Mouse (Mus musculus) frontal cortex, adult (tissue): ENCODE results near the gene Asb4.

Source experiments
- ATAC-seq: cut with Nextera tagmentation; 2 replicates; pipeline ENCODE4 v1.9.2; 2017; ENCODE audit warnings: mild to moderate bottlenecking, moderate library complexity, mixed read lengths; ENCODE audit not compliant: low TSS enrichment

Gene Asb4

DNA sequence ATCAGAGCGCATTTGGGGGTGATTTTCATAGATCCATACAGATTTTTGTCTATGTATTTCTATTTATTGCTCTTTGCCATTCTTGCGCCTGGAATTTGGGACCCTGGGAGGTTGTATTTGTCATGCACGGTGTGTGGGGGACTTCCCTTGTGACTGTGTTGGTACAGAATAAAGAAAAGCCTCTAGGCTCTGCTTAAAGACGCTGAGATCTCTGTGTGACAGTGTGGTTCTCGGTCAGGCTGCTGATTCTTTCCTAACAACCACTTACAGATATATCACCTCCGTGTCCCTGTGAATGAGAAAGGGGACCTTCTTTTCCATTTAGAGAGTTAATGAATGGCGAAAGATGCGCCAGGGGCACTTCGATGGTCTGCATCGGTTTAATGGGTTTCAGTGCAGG lies 7.8 kb downstream of the Asb4 start:
- no peak for ATAC-seq

DNA sequence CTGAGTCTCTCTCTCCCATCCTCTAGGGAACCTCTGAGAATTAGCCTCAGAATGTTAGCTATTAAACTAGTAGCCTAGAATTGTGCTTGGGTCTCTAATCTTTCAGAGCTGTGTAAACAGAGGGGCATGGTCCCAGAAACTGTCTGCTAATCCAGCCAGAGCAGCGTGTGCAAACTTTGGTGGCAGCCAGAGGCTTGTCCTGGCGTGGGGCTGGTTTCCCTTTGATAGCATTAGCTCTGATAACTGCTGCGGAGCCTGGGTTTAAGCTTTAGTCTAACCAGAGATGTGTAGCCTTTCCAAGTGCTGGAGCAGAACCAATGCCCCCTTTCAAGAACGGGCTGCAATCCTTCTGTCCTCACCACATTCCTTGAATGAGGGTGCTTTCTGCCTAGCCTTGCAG lies 11.8 kb downstream of the Asb4 start:
- ATAC-seq: no peak

DNA sequence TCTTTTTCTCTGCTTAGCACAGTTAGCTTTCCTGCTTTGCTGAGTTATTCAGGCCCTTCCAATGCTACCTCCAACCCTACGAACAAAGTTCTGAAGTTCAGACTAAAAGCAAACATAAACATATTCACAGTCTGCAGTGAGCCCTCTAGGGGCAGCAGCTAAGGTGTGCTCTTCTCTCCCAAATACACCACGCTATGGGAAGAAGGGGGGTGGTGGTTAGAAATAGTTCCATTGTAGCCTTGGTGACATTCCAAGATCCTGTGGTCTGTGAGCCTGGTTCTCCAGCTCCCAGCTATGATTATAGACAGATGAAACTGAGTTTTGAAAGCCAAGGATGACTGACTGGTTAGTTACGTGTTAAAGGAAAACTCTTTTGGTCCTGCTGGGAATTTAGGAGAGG lies 13.6 kb downstream of the Asb4 start:
- peak; percentile 54; the same call in 1 of the 2 replicates for ATAC-seq

DNA sequence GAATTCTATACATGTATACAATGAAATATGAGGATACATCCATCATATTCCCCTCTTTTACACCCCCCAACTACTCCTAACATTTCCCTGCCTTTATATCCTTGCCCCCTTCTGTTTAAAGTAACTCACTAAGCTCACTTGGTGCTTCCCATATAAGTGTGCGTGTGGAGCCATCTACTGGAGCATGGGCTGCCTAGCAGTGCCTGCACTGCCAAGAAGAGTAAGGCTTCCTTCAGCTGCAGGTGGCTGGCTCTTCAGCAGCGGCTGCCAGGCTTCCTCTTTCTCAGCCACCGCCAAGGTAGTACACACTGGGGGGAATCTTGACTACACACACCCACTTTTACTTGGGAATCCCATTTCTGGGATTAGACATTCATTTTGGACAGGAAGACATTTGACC lies 18.2 kb downstream of the Asb4 start:
- peak; percentile 98 for ATAC-seq

DNA sequence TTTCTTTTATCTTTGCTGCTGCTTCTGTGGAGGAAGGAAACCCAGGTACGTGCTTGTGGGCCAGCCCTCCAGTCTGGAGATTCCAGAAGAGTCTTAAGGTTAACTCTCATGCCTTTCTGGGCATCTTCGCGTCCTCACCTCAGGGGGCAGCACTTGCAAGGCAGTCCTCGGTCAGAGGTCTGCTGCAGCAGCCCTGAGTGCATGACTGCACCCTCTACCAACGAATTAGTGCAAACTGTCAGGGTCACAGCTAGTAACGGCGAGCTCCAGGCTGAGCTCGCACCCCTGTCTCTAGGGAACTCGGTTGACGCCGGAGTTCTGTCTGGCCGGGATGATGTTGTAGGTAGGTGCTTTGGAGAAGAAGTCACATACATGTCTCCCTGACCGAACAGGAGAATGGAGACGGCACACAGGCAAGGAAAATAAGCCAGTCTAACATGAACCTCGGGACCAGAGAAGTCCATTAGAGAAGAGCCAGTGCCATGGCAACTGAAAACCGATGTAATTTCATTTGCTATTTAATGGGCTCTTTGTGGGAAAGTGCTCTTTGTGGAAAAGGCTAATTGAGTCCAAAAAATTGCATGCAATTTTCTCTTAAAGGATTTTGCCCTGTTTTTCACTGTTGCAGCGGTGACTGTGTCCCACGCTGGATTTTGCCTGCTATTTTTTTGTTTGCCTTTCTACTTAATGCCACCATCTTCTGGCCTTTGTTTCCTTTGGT lies 20.1 kb downstream of the Asb4 start:
- ATAC-seq: peak; percentile 55

DNA sequence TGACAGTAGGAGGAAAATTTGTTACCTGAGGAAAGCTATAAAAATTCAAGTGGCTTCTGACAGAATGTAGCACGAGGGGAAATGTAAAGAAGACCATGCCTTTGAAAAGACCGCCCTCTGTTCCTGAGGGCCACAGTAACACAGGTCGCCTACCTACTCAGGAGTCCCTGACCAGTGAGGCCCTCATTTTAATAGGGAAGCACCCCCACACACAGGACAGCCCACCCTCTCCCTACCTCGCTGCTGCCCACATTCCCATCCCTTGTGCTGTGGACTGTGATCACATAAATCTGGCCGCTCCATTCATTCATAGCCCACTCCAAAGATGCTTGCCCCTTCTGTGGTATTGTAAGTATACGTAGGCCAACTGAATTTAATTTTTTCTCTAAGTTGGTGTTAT lies 20.8 kb downstream of the Asb4 start:
- ATAC-seq: no peak

DNA sequence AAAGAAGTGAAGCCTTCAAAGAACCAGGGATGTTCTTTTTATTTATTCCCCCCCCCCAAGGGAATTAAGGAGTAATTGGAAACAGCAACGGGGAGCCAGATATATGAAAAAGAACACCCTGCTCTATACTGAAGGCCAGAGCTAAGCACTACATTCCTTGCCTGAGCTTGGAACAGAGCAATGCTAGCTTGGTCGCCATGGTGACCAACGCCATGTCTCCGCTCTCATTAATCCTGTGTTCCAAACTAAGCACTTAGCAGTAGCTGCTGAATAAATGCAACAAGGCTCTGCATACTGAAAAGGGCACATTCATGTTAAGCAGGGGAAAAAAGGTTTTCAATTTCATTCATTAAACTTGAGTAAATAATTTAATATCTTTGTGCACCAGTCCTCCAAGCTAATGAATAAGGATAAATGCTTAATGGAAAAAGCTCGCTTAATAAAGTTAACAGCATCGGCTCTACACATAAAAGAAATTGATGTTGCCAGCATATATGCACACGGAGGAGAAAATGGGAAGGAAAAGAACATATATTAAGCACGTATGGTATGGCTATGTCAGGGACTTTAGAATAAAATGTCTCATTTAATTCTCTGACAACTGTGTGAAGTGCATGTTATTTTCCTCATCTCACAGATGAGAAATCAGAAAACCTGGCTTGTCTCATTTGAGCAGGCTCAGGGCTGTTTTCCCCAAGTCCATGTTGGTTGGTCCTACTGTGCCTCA lies 25.4 kb downstream of the Asb4 start:
- peak; percentile 82 for ATAC-seq

DNA sequence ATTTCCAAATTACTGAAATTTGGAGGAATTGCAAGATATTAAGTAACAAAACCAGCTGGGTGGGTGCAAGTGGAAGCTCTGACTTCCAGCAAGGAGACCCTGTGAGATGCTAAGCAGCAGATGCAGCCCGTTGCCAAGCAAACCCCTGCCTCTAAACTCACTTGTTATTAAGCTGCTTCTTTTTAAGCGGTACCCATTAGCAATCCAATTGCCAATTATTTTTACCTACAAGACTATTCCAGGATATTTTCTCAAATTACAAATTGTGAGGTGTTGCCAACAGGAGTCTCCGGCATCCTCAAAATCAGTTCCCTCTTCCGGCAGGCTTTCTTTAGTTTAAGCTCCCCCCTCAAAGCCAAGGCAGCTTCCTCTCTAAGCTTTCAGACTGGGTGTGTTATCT lies 26.5 kb downstream of the Asb4 start:
- no peak for ATAC-seq

DNA sequence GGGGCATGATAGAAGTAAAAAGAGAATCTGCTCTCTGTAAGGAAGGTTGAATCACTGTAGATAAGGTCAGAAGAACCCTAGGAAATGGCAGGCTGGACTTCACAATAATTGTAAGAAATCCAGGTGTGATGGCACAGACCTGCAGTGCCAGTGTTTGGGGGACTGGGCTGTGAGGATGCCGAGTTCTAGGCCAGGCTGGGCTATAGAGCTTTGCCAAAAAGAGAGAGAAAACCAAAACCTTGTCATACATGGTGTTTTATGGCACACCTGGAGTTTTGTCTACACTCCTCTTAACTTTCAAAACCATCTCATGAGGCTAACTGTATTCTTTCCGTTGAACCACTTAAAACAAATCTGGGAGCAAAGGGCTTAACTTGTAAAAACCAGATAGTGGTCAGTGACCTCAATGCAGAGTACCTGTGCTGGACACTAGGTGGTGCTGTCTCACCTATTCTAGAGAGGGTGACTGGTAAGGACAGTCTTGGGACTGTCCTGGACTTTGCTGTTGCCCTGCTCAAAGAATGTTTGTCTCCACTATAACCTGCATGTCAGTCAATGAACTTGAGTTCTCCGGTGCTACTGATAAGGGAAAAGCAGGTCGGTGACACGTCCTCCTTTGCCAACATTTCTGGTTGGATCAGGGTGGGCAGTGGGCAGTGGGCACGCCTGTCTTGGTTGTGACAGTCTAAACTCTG lies 27.7 kb downstream of the Asb4 start:
- ATAC-seq: peak; percentile 83

DNA sequence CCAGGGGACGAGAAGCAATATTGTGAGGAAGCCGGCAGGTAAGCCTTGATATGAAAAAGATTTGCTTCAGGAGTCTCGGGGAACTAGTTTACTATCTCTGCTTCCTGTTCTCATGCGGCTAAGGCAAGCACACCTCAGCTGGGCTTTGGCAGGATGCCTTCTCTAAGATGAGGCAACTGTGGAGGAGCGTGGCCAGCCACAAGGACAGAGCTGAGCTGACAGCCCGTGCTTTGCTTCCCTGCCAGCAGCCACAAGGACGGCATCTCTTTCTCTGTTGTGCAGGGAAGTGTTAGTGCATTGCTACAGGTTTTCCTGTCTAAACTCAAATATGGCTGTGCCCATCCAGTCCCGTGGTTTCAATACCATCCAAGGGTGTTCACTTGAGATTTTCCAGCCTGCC lies 30.1 kb downstream of the Asb4 start:
- no peak for ATAC-seq

DNA sequence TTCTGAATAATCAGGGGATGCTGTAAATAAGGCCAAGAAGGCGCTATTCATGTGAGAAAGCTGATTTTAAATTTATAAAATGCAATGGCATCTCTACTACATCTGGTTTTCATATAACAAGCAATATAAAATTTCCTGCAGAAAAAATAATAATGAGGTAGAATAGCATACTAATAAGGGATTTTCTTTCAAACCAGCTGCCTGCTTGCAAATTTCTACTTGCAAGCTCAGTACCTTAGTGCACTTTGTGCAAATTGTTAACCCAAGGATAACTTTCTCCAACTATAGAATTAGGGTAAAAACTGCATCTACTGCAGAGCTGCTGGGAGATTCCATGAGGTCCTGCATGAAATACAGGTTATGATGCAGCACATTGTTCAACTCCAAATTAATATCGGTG lies 38.3 kb downstream of the Asb4 start:
- no peak for ATAC-seq

DNA sequence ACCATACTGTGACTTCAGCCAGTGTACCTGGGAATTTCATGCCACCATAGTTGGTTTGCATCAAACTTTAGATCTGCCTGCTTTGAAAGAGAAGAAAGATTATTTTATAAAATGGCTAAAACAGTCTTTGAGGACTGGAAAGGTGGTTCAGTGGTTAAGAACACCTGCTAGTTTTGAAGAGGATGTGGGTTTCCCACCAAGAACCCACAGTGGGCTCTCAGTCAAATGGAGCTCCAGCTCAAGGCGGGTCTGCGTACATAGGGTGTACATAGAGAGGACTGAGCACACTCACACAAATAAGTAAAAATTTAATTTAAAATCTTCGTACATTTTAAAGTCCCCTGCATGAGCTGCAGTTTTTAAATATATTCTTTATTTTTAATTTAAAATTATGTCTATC lies 39.2 kb downstream of the Asb4 start:
- ATAC-seq: no peak

DNA sequence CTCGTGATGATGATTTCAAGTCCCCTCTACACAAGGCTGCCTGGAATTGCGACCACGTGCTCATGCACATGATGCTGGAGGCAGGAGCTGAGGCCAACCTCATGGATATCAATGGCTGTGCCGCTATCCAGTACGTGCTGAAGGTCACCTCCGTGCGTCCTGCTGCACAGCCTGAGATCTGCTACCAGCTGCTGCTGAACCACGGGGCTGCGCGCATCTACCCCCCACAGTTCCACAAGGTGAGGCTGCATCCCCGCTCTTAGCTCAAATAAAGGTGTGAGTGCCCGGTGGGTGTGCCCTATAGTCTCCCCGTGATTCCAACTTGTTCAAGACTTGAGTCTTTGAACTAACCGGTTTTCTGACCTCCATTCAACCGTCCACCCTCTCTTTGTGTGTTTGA lies 40.4 kb downstream of the Asb4 start:
- no peak for ATAC-seq

DNA sequence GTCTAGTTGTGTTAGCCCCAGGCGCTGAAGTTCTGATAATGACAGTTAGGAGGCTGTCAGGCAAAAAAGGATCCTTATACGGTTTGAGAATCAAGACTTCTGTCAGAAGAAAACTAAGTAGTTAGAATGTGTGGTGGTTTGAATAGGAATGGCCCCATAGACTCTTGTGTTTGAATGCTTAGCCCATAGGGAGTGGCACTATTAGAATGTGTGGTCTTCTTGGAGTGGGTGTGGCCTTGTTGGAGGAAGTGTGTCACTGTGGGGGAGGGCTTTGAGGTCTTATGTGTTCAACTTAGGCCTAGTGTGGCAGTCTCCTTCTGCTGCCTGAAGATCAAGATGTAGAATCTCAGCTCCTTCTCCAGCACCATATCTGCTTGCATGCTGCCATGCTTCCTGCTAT lies 43.8 kb downstream of the Asb4 start:
- ATAC-seq: no peak

DNA sequence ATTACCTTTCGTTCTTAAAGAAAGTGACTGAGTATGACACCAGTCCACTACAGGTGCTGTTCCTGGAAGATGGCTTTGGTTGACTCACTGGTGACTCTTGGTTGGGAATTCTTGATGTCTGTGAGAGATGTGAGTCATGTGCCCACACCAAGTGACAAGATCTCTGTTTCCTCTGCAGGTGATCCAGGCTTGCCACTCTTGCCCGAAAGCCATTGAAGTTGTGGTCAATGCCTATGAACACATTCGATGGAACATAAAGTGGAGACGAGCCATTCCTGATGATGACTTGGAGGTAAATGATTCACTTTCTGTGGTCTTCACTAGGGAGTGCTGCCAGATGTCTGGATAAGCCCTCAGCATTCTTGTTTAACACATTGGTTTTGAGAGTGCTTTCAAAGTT lies 46.4 kb downstream of the Asb4 start:
- ATAC-seq: no peak

DNA sequence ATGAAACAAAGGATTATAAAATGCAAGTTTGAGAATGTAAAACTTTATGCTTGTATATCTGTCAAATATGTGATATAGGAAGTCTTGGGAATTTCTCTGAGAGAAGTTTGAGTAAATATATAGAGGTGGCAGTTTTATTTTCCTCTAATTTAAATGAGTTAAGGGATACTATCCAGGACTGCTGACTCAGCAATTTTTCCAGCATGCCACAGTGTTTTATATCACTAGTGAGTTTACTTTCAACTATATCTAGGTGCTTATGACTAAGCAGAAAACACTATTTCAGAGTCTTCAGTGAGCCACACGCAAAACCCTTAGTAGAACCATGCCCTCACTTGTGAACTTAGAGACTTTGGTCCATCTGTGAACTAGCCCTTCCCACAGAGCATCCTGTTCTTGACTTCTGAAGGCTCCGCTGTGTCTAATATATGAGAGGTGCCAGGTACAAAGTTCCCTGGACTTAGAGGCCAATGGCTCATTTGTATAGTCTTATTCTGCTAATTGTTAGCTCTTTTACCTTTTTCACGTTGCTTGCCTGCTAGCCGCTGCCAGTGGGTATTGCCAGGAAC lies 46.9 kb downstream of the Asb4 start:
- ATAC-seq: no peak

DNA sequence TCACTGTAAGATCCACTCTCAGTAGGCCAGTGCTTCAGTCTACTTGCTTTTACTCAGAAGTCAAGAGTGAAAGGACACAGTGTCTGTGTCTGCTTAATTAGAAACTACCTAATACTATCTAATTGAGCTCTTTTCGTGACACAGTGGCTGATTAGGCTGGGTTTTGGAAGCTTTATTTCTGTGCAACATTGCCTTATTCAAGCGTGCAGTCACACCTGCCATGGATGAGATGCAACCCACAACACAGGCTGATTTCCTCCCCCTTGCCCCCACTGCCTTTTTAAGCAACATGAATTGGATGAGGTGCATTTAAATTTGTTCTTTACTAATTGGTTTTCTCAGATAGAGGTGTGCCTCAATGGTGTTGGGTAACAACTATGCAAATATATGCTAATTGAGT lies 50.7 kb downstream of the Asb4 start:
- ATAC-seq: no peak

DNA sequence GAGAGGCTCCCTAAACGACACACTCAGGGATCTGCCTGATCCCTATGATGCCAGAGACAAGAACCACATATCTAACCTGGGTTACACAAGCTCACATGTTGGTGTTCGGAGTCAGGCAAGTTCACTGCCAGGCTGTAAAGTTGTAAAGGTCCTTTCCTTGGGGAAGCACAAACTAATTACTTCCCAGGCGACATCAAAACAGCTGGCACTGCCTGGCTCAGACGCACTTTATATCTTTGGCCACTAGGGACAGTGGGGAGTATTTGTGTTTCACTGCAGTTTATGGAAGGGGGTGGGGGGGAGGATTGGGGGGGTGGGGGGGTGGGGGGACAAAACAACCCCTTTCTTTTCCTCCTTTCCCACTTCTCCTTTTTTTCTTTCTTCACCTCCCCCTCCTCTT lies 54.6 kb downstream of the Asb4 start:
- ATAC-seq: no peak

DNA sequence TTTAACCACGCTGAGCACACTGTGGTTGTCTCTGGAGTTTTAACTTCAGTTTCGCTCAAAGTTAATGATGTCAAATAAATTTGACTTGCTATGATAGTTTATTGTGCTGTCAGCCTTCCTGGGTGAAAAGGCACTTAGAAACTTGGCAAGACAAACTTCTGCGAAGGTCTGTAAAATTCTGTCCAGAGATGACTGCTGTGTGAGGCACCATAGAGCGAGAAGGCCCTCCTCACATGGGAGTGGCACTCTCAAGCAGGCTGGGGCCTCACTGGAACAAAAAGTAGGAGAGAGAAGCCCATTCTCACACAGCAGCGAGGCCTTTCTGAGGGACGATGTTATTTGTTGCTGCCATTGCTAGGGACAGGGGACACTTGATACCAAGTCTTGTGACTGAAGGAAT lies 58.0 kb downstream of the Asb4 start:
- no peak for ATAC-seq

DNA sequence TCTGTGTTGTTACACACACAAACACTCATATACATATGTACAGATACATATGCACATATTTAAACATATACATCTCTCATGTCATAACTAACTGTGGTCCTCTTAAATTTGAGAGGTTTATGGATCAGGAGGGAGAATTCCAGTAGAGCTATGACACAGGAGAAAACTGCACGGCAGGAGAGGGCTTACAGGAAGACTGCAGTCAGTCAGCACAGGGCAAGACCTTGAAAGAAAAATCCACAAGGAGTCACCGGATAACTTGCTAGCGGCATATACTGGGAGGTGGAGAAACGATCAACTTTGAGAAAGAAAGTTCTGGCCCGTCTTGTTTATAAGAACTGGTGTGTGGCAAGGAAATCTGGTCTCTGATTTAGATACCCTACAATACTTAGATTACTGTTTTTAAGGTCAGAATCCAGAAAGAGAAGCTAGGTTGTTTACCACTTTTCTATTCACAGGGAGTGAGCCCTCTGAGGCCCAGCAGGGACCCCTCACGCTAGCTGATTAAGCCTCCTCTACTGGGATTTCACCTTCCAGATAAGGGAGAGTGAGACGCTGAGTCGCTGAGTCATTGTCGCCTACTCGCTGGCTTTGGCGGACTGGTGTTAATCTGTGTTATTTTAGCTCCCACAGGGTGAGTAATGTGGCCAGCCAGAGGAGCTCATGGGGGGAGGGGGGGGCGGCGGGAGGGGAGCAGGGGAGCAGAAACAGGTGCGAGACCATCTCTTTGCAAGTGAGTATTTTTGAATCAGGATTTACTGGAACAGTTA lies 59.3 kb downstream of the Asb4 start:
- ATAC-seq: peak; percentile 89

DNA sequence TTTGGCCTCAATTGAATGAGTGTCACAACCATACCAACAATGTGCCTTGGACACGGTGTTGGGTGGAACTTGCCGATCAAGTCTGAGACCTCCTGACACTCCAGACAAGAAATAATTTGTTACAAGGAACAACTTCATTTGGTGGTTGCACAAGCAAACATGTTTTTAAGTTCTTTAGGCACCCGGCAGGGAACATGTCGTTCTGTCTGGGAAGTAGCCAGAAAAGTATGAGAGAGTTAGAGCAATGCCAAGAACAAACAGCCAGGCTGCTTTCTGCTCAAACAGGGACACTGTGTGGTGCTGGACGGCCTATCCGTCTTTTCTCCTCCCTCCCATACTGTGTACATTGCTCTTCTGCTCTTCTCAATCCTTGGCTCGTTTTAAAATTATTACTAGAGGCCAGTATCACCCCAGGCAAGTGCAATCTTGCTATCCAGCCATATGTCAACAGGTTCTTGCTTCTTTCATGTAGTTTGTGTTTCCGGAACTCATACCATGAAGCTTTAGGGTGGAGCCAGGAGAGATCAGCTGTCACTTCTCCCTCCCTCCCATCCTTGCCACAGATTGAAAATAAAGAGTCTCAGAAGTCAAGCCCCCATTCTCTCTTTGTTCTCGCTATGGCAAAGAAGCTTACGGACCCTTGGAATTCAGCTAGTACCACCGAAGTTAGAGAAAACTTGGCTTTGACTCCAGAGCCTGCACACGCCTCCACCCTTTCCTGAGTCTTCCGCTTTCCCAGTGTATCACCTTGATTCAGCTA lies 60.1 kb downstream of the Asb4 start:
- peak; percentile 82 for ATAC-seq
